Mouse (Mus musculus) embryonic facial prominence, embryonic 14.5 days (tissue): Measurements from ENCODE around the gene Chrm4. TPM values are rescaled to one million over a fixed set of nuclear protein-coding genes. Genes with fewer than 3 reads are reported as not detected.

Source experiments
- ATAC-seq: fragments of 200-750 bp; cut with Nextera tagmentation; 2 replicates; pipeline ENCODE4 v1.8.0; 2017; ENCODE audit warnings: low read depth, moderate number of reproducible peaks, moderate TSS enrichment
- DNase-seq: peaks from one replicate; pipeline ENCODE4 v3.0.0-alpha.2; 2015; ENCODE audit warnings: low spot score
- H3K27ac ChIP-seq: fragments of 300-500 bp; sonication (generic); replicated peaks from 2 replicates; pipeline ENCODE4 v1.5.1; 2014; ENCODE audit warnings: low read depth, mild to moderate bottlenecking, low read length, moderate library complexity
- H3K27me3 ChIP-seq: fragments of 300-500 bp; sonication (generic); replicated peaks from 2 replicates; pipeline ENCODE4 v1.6.1; 2014; ENCODE audit warnings: low read length; ENCODE audit not compliant: control insufficient read depth, insufficient read depth
- H3K36me3 ChIP-seq: fragments of 300-500 bp; sonication (generic); 2 replicates; pipeline ENCODE4 v1.6.1; 2014; ENCODE audit warnings: low read length, mixed read lengths; ENCODE audit not compliant: control insufficient read depth, insufficient read depth
- H3K4me1 ChIP-seq: fragments of 300-500 bp; sonication (generic); 2 replicates; pipeline ENCODE4 v1.6.1; 2014; ENCODE audit warnings: antibody characterized with exemption, low read length; ENCODE audit not compliant: control insufficient read depth, insufficient read depth
- H3K4me2 ChIP-seq: fragments of 300-500 bp; sonication (generic); 2 replicates; pipeline ENCODE4 v1.6.1; 2014; ENCODE audit warnings: low read depth, mild to moderate bottlenecking, low read length, moderate library complexity, mixed read lengths
- H3K4me3 ChIP-seq: fragments of 300-500 bp; sonication (generic); 2 replicates; pipeline ENCODE4 v1.5.1; 2014; ENCODE audit warnings: low read depth, mild to moderate bottlenecking, low read length
- H3K9ac ChIP-seq: fragments of 300-500 bp; sonication (generic); 2 replicates; pipeline ENCODE4 v1.6.1; 2014; ENCODE audit warnings: low read depth, mild to moderate bottlenecking, low read length, moderate library complexity, mixed read lengths
- H3K9me3 ChIP-seq: fragments of 300-500 bp; sonication (generic); 2 replicates; pipeline ENCODE4 v1.6.1; 2016; ENCODE audit warnings: low read length; ENCODE audit not compliant: control insufficient read depth
- WGBS: fragments of 180-500 bp; shearing (Covaris S2); extraction: QIAGEN DNeasy Blood & Tissue Kit; methylation state at CpG from one replicate; pipeline ENCODE4 v1.1.7; 2014; 5-methylcytosine and 5-hydroxymethylcytosine counted together
- polyA plus RNA-seq: library from polyadenylated mRNA; unstranded; fragments of >200 nt; fragmentation: Nextera tagmentation; extraction: Ambion mirVana; gene quantifications from 2 replicates; pipeline ENCODE4 v1.2.1, GENCODE M21; 2014

Chrm4 gene
- 0.31 and 0.47 TPM in 2 replicates for polyA plus RNA-seq

DNA sequence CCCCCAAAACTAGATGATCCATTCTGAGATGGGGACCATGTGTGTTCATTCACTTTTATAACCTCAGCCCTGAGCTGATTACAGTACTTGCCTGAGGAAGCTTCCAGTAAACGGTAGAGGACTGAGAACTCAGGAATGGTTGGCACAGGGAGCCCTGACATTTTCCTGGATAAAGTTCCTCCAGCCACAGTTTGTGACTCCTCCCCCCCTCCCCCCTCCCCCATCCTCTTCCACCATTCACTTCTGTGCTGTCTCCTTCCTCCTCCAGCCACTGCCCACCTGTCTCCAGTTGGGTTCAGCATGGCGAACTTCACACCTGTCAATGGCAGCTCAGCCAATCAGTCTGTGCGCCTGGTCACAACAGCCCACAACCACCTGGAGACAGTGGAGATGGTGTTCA is at the start of gene Chrm4:
Chrm4 (plus strand) TSS at position 301 of the 400 bp plus-strand sequence.
- 76% methylated on average over 3 of the region's 3 CpGs for WGBS
- H3K4me1 ChIP-seq = peaks cover 19% of the 10 kb centered on the region
- H3K4me2 ChIP-seq = peak within 1 kb of the TSS; percentile 21
- no peak within 1 kb of the TSS for H3K4me3 ChIP-seq
- no peaks in the 10 kb centered on the region for H3K9me3 ChIP-seq
- peaks cover 28% of the 10 kb centered on the region for H3K27me3 ChIP-seq
- H3K27ac ChIP-seq = no peak within 1 kb of the TSS
- DNase-seq = no peak
- ATAC-seq = no peak
- no peak within 1 kb of the TSS for H3K9ac ChIP-seq
- peaks cover 8% of the 10 kb centered on the region; the same call in 1 of the 2 replicates for H3K36me3 ChIP-seq

DNA sequence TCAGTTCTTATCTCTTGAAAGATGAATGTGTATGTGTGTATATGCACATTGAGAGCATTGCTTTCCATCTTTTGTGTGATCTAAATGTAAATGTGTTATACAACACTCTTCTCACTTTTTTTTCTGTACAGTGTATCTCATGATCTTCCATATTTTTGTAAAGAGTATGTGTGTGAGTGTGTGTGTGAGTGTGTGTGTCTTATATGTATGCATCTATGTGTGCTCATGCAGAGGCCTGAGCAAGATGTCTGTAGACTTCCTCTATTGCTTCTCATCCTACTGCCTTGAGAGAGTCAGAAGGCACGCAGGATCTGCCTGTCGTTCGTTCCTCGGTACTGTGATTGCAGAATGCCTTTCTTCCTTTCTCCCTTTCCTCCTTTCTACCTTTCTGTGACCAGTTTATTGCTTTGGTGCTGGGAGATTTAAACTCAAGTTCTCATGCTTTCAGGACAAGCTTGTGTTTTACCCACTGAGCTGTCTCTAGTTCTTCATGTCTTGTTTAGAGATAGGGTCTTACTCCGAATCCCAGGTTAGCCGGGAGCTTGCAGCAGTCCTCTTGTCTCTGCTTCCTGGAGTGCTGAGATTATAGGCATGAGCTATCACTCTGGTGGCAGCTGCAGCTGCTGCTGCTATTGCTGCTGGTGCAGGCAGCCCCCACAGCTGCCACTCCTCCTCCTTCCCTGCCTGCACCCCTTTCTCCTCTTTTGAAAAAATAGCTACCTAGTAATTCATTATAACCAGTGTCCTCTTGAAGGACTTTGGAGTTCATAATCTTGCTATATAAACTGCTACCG is 48.5 kb upstream of the Chrm4 start:
- H3K4me2 ChIP-seq = no peak overlapping the region
- no peak overlapping the region for H3K27ac ChIP-seq
- 78% methylated on average over 7 of the region's 7 CpGs for WGBS
- H3K9me3 ChIP-seq = no peaks in the 10 kb centered on the region
- H3K9ac ChIP-seq = no peak overlapping the region
- H3K27me3 ChIP-seq = no peaks in the 10 kb centered on the region
- no peak overlapping the region for H3K4me3 ChIP-seq
- DNase-seq = peak; percentile 28
- H3K36me3 ChIP-seq = peaks cover 20% of the 10 kb centered on the region; the same call in 1 of the 2 replicates
- H3K4me1 ChIP-seq = no peaks in the 10 kb centered on the region
- ATAC-seq = no peak

GRCm38 (mm10) chr2:91883961-91884360 is 43.1 kb upstream of the Chrm4 start:
- Histone ChIP-seq H3K4me1 (no peaks in the 10 kb centered on the region), H3K9me3 (no peaks in the 10 kb centered on the region), H3K36me3 (peaks cover 30% of the 10 kb centered on the region), H3K9ac (no peak overlapping the region), H3K27ac (no peak overlapping the region), H3K4me2 (no peak overlapping the region), H3K27me3 (no peaks in the 10 kb centered on the region), H3K4me3 (no peak overlapping the region)
- WGBS = 89% methylated on average over 4 of the region's 4 CpGs
- DNase-seq = no peak
- no peak for ATAC-seq

DNA sequence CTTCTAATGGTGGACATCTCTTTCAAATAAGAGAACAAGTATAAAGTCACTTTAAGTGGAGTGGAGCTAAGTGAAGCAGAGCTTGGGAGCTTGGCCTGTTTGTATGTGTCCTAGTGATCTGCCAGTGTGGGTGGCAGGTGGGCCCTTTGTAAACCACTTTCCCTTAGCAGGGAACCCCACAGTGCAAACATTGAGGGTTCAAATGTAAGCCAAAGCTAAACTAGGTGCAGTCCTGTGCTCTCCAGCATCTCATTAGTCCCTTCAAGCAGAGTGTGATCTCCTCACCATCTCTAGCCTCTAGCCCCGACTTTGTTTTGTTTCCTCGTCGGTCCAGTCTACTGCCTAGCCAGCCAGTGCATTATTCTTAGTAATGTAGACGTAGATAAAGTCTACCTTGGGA is 42.4 kb upstream of the Chrm4 start:
- 82% methylated on average over 4 of the region's 4 CpGs for WGBS
- H3K36me3 ChIP-seq = peaks cover 31% of the 10 kb centered on the region
- no peaks in the 10 kb centered on the region for H3K4me1 ChIP-seq
- ATAC-seq = no peak
- no peak for DNase-seq
- H3K4me3 ChIP-seq = no peak overlapping the region
- no peaks in the 10 kb centered on the region for H3K9me3 ChIP-seq
- H3K27me3 ChIP-seq = no peaks in the 10 kb centered on the region
- H3K27ac ChIP-seq = no peak overlapping the region
- no peak overlapping the region for H3K9ac ChIP-seq
- H3K4me2 ChIP-seq = no peak overlapping the region

DNA sequence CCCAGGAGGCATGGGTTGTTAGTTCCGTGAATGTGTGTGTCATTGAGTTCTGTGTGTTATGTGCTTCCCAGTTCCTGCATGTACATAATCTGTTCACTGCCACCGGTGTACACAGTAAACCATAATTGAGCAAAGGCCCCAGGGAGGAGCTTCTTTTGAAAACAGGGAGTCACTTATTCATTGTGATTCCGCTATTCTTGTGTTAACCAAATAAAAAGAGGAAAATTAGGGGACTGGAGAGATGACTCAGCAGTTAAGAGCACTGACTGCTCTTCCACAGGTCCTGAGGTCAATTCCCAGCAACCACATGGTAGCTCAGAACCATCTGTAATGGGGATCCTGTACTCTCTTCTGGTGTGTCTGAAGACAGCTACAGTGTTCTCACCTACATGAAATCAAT is 32.3 kb upstream of the Chrm4 start:
- WGBS = 84% methylated on average over 3 of the region's 3 CpGs
- H3K27ac ChIP-seq = no peak overlapping the region
- no peak for ATAC-seq

GRCm38 (mm10) chr2:91895401-91895800 is 31.6 kb upstream of the Chrm4 start:
- 89% methylated on average over 3 of the region's 3 CpGs for WGBS
- no peak overlapping the region for H3K4me3 ChIP-seq
- H3K9me3 ChIP-seq = no peaks in the 10 kb centered on the region
- H3K36me3 ChIP-seq = peaks cover 23% of the 10 kb centered on the region
- no peak overlapping the region for H3K4me2 ChIP-seq
- H3K27me3 ChIP-seq = no peaks in the 10 kb centered on the region
- ATAC-seq (no peak), DNase-seq (no peak)
- no peak overlapping the region for H3K9ac ChIP-seq
- no peaks in the 10 kb centered on the region for H3K4me1 ChIP-seq
- H3K27ac ChIP-seq = no peak overlapping the region

More for the DNA sequence above, 32.3 kb upstream of the Chrm4 start:
- Histone ChIP-seq H3K4me2 (no peak overlapping the region), H3K27me3 (no peaks in the 10 kb centered on the region), H3K9me3 (no peaks in the 10 kb centered on the region), H3K4me3 (no peak overlapping the region), H3K9ac (no peak overlapping the region), H3K4me1 (no peaks in the 10 kb centered on the region), H3K36me3 (peaks cover 17% of the 10 kb centered on the region)
- DNase-seq = no peak

GRCm38 (mm10) chr2:91897968-91898367 is 29.1 kb upstream of the Chrm4 start:
- Histone ChIP-seq H3K9me3 (no peaks in the 10 kb centered on the region), H3K36me3 (peaks cover 29% of the 10 kb centered on the region), H3K27me3 (no peaks in the 10 kb centered on the region), H3K4me3 (no peak overlapping the region), H3K4me1 (no peaks in the 10 kb centered on the region), H3K9ac (no peak overlapping the region), H3K4me2 (no peak overlapping the region), H3K27ac (no peak overlapping the region)
- ATAC-seq (no peak), DNase-seq (no peak)

DNA sequence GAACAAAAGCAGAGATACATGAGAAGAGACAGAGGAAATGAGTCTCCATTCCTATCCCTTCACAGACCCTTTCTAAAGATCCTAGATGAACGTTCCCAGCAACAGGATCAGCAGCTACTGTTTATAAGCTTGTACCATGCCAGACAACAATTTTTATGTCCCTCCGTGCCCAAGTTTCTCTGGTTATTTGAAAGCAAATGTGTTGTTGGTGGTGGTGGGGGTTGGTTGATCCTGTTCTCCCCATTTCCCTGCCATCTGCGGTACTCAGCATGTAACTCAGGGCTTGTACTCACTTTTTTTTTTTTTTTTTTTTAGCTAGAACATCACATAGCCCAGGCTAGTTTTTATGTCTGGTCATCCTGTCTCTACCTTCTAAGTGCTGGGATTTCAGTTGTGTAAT is 27.9 kb upstream of the Chrm4 start:
- ATAC-seq = no peak
- 92% methylated on average over 3 of the region's 3 CpGs for WGBS

DNA sequence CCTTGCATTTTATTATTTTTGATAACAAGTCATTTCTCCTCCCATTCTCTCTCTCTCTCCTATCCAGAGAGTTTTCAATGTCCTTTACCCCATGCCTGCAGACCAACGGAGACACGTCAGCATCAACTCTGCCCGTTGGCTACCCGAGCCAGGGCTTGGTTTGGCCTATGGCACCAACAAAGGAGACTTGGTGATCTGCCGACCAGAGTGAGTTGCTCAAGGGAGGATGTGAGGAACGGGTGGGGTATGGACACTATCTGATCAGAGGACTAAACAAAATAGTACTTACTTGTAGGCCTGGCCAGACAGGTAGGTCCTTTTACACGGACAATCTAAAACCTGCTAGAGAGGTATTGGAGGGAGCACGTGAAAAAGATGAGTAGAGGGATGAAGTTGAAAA is 26.6 kb upstream of the Chrm4 start:
- H3K4me3 ChIP-seq = no peak overlapping the region
- ATAC-seq = no peak
- no peaks in the 10 kb centered on the region for H3K27me3 ChIP-seq
- H3K4me1 ChIP-seq = no peaks in the 10 kb centered on the region
- no peak for DNase-seq
- no peak overlapping the region for H3K9ac ChIP-seq
- 93% methylated on average over 8 of the region's 8 CpGs for WGBS
- no peak overlapping the region for H3K4me2 ChIP-seq
- no peaks in the 10 kb centered on the region for H3K9me3 ChIP-seq
- H3K27ac ChIP-seq = no peak overlapping the region
- peaks cover 26% of the 10 kb centered on the region; the same call in 1 of the 2 replicates for H3K36me3 ChIP-seq

More for the DNA sequence above, 27.9 kb upstream of the Chrm4 start:
- Histone ChIP-seq H3K9ac (no peak overlapping the region), H3K9me3 (no peaks in the 10 kb centered on the region), H3K27me3 (no peaks in the 10 kb centered on the region), H3K36me3 (peaks cover 29% of the 10 kb centered on the region; the same call in 1 of the 2 replicates), H3K4me1 (no peaks in the 10 kb centered on the region), H3K27ac (no peak overlapping the region), H3K4me3 (no peak overlapping the region), H3K4me2 (no peak overlapping the region)
- DNase-seq = no peak
